Mouse (Mus musculus): Measurements from ENCODE around the gene Olfr960. TPM values are rescaled to one million over a fixed set of nuclear protein-coding genes. Genes with fewer than 3 reads are reported as not detected.

The Olfr960 gene
- polyA plus RNA-seq, 1 experiment from 2014 or later = not detected

Other genes starting within 250 kb of the Olfr960 start
- gene Olfr951, start 234.0 kb upstream of the Olfr960 start, polyA plus RNA-seq (2015; fragmentation: Nextera tagmentation; extraction: Ambion mirVana) = not detected in 2 replicates
- gene Olfr952, start 194.2 kb upstream of the Olfr960 start, polyA plus RNA-seq (2015; fragmentation: Nextera tagmentation; extraction: Ambion mirVana) = not detected in 2 replicates
- gene Olfr954, start 164.7 kb upstream of the Olfr960 start, polyA plus RNA-seq (2015; fragmentation: Nextera tagmentation; extraction: Ambion mirVana) = not detected in 2 replicates
- not detected in 2 replicates for gene Olfr955, start 149.4 kb upstream of the Olfr960 start, polyA plus RNA-seq (2015; fragmentation: Nextera tagmentation; extraction: Ambion mirVana)
- not detected in 2 replicates for gene Olfr44, start 127.4 kb upstream of the Olfr960 start, polyA plus RNA-seq (2015; fragmentation: Nextera tagmentation; extraction: Ambion mirVana)
- not detected in 2 replicates for gene Olfr957, start 105.6 kb upstream of the Olfr960 start, polyA plus RNA-seq (2015; fragmentation: Nextera tagmentation; extraction: Ambion mirVana)
- not detected in 2 replicates for gene Olfr958, start 67.3 kb upstream of the Olfr960 start, polyA plus RNA-seq (2015; fragmentation: Nextera tagmentation; extraction: Ambion mirVana)
- gene Olfr959, start 45.8 kb upstream of the Olfr960 start, polyA plus RNA-seq (2015; fragmentation: Nextera tagmentation; extraction: Ambion mirVana) = not detected in 2 replicates
- gene AW551984, start 17.0 kb upstream of the Olfr960 start, polyA plus RNA-seq (2015; fragmentation: Nextera tagmentation; extraction: Ambion mirVana) = 30.5 and 40.5 TPM in 2 replicates
- not detected in 2 replicates for gene Olfr148, start 10.7 kb upstream of the Olfr960 start, polyA plus RNA-seq (2015; fragmentation: Nextera tagmentation; extraction: Ambion mirVana)
- not detected in 2 replicates for gene Olfr961, start 23.7 kb downstream of the Olfr960 start, polyA plus RNA-seq (2015; fragmentation: Nextera tagmentation; extraction: Ambion mirVana)
- not detected in 2 replicates for gene Olfr963, start 45.8 kb downstream of the Olfr960 start, polyA plus RNA-seq (2015; fragmentation: Nextera tagmentation; extraction: Ambion mirVana)
- gene Olfr149, start 85.7 kb downstream of the Olfr960 start, polyA plus RNA-seq (2015; fragmentation: Nextera tagmentation; extraction: Ambion mirVana) = not detected in 2 replicates
- not detected in 2 replicates for gene Olfr965, start 90.0 kb downstream of the Olfr960 start, polyA plus RNA-seq (2015; fragmentation: Nextera tagmentation; extraction: Ambion mirVana)
- not detected in 2 replicates for gene Olfr150, start 109.6 kb downstream of the Olfr960 start, polyA plus RNA-seq (2015; fragmentation: Nextera tagmentation; extraction: Ambion mirVana)
- not detected in 2 replicates for gene Olfr967, start 124.9 kb downstream of the Olfr960 start, polyA plus RNA-seq (2015; fragmentation: Nextera tagmentation; extraction: Ambion mirVana)
- not detected in 2 replicates for gene Olfr968, start 161.9 kb downstream of the Olfr960 start, polyA plus RNA-seq (2015; fragmentation: Nextera tagmentation; extraction: Ambion mirVana)
- not detected in 2 replicates for gene Olfr969, start 169.6 kb downstream of the Olfr960 start, polyA plus RNA-seq (2015; fragmentation: Nextera tagmentation; extraction: Ambion mirVana)
- not detected in 2 replicates for gene Olfr970, start 187.5 kb downstream of the Olfr960 start, polyA plus RNA-seq (2015; fragmentation: Nextera tagmentation; extraction: Ambion mirVana)
- gene Olfr971, start 215.5 kb downstream of the Olfr960 start, polyA plus RNA-seq (2015; fragmentation: Nextera tagmentation; extraction: Ambion mirVana) = not detected in 2 replicates
- gene Olfr972, start 245.0 kb downstream of the Olfr960 start, polyA plus RNA-seq (2015; fragmentation: Nextera tagmentation; extraction: Ambion mirVana) = not detected in 2 replicates

Data from stomach, embryonic 16.5 days (tissue).